Mouse (Mus musculus): ENCODE measurements around the gene Tmem246. TPM values are rescaled to one million over a fixed set of nuclear protein-coding genes. Genes with fewer than 3 reads are reported as not detected.
"Not testable (repeated sequence)": the region's sequence is repeated elsewhere in the genome, so short reads cannot be mapped to it uniquely, and the experiment has no call there.

Gene Tmem246
- polyA plus RNA-seq (2012; ENCODE audit: insufficient read depth, insufficient read length, missing spikeins) = 21.1 and 33.7 TPM in 2 replicates

DNA sequence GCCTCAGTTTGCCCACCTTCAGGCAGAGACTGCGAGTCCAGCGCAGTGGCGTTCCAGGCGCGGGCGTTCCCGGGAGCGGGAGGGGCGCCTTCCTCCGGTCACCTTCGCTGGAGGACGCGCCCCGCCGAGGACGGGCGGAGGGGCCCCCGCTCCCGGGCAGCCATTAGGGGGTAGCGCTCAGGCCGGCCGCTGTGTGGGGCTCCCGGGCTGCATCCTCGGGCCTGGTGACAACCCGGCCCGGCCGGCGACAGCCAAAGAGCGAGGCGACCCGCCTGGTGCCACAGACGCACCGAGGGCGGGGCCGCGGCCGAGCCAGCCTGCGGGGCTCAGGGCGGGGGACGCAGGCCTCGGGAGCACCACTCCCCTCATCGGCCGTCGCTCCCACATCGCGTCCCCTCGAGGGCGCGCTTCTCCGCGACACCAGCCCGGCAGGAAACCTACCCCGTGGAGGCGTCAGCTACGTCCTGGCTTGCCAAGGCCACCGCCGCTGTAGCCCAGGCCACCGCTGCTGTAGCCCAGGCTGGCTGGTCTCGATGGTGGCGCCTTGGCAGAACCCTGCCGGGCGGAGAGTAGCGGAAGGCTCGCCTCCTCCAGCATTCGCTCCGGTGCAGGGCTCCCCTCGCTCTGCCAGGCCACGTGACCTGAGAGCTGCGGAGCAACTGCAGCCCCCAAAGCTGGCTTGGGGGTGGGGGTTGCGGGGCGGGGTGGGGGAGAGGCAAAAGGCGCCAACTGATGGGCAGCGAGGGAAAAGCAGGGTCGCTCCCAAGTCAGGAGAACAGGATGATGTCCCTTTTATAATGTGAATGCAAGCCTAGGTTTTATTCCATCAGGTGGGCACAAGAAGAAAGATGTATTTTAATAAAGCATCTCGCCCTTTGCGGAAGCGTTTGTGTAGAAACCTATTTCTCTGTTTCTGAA is at the start of gene Tmem246:
TSS of gene Tmem246 (minus strand) at position 694 of the 918 bp plus-strand sequence.
- H3K4me3 ChIP-seq (ENCODE audit: insufficient read depth, low read depth, low read length) = peak within 1 kb of the TSS; percentile 96
- H3K27ac ChIP-seq (replicated peaks; ENCODE audit: low read depth, low read length) = peak within 1 kb of the TSS; percentile 71
- H3K4me1 ChIP-seq (ENCODE audit: control insufficient read depth, insufficient read depth, insufficient read length, low read length) = no peaks in the 10 kb centered on the region

DNA sequence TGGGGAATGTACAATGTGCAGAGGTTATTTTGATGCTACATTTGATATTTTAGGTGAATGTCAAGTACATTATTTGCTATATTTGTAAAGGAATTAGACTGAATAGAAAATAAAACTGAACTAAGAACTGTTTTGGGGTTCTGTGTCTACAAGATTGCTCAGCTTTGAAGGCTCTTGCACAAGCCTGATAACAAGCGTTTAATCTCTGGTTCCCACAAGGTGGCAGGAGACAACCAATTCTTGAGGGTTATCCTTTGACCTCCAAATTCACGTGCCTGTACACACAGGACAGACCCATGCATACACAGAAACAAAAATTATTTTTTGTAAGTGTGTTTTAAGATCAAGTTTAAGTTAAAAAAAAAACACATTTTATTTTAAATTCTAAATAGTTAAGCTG is 42.2 kb upstream of the Tmem246 start:
- Histone ChIP-seq H3K27ac (replicated peaks; ENCODE audit: low read depth, low read length) (no peak overlapping the region), H3K4me3 (ENCODE audit: insufficient read depth, low read depth, low read length) (no peak overlapping the region), H3K4me1 (ENCODE audit: control insufficient read depth, insufficient read depth, insufficient read length, low read length) (no peaks in the 10 kb centered on the region)

DNA sequence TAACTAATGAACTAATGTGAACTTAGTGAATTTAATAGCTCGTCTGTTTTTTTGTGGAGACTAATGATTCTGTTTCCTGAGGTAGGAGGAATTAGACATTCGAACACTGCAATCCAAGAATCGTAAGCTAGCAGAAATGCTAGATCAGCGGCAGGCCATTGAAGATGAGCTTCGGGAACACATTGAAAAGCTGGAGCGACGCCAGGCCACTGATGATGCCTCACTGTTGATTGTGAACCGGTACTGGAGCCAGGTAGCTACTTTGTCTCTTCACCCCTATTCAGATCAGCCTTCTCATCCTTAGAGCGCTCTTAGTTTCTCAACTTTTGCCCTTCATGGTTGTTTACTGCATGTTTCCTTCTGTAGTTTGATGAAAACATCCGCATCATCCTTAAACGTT is 40.1 kb upstream of the Tmem246 start:
- H3K27ac ChIP-seq (replicated peaks; ENCODE audit: low read depth, low read length) = no peak overlapping the region
- H3K4me1 ChIP-seq (ENCODE audit: control insufficient read depth, insufficient read depth, insufficient read length, low read length) = no peaks in the 10 kb centered on the region
- no peak overlapping the region for H3K4me3 ChIP-seq (ENCODE audit: insufficient read depth, low read depth, low read length)

DNA sequence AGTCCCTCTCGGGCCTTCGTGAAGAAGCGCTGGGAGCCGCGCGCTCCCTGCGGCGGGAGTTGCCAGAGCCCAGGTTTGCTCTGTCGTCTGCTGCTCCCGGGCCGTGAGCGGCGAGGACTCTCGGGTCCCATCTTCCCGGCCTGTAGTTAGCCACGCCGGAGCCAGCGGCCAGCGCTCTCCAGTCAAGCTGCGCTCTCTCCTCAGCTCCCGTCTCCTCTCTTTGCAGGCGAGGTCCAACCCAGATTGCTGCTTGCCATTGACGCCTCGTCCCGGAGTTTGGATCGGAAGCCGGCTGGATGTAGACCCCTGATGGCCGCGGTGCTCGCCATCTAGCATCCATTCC is 34.4 kb upstream of the Tmem246 start:
- Histone ChIP-seq H3K27ac (replicated peaks; ENCODE audit: low read depth, low read length) (peak overlapping the region; percentile 62), H3K4me3 (ENCODE audit: insufficient read depth, low read depth, low read length) (peak overlapping the region; percentile 87), H3K4me1 (ENCODE audit: control insufficient read depth, insufficient read depth, insufficient read length, low read length) (no peaks in the 10 kb centered on the region)

DNA sequence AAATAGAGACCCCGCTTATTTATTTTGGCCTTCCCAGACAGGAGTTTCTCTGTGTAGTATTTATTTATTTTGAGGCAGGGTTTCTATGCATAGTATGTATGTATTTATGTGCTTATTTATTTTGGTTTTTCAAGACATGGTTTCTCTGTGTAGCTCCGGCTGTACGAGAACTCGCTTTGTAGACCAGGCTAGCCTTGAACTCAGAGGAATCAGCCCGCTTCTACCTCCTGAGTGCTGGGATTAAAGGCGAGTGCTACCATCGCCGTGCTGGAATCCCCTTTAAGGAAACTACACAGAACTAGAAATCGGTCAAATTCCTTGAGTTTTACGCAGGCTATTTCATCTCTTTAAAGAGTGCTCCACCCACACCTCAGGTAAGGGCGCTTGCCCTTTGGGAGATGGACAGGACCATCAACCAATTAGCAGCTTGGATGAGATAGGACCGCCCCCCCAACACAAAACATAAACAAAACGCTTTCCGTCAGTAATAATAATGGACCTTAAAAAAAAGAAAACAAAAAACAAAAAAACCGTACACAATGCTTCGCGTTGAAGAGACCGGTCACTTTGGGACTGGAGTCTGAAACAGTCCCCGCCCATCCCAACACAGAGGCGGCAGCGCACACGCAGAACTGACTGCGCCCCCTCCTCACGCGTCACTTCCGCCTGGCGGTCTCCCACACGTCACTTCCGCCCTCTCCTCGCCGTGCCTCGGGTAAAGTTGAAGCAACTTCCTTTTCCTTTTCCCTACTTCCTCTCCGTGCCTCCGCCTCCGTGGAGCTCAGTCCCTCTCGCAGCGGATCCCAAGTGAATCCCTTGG is 33.9 kb upstream of the Tmem246 start, which contains the start of gene Rnf20:
TSS of gene Rnf20 (plus strand) at position 688 of the 820 bp plus-strand sequence.
- Histone ChIP-seq H3K4me1 (ENCODE audit: control insufficient read depth, insufficient read depth, insufficient read length, low read length) (no peaks in the 10 kb centered on the region), H3K27ac (replicated peaks; ENCODE audit: low read depth, low read length) (peak within 1 kb of the TSS; percentile 82), H3K4me3 (ENCODE audit: insufficient read depth, low read depth, low read length) (peak within 1 kb of the TSS; percentile 87)

DNA sequence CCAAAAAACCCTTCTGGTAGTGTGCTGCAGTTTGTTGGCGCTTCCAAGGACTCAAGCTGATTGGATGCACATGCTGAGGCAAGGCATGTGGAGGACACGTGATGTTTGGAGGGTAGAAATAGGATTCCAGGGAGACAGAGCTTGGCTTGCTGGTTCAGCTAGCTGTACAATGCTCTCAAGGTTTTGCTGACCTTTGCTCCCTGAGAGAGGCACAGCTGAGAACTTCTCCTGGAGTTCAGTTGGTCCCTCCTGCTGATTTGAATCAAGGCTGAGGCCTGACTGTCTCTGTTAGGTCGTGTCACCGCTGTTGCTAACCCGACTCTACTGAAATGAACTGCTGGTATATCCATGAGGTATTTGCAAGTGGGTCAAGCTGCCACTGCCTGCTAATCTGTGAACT is 31.3 kb upstream of the Tmem246 start:
- no peak overlapping the region for H3K27ac ChIP-seq (replicated peaks; ENCODE audit: low read depth, low read length)
- H3K4me1 ChIP-seq (ENCODE audit: control insufficient read depth, insufficient read depth, insufficient read length, low read length) = no peaks in the 10 kb centered on the region
- H3K4me3 ChIP-seq (ENCODE audit: insufficient read depth, low read depth, low read length) = no peak overlapping the region

DNA sequence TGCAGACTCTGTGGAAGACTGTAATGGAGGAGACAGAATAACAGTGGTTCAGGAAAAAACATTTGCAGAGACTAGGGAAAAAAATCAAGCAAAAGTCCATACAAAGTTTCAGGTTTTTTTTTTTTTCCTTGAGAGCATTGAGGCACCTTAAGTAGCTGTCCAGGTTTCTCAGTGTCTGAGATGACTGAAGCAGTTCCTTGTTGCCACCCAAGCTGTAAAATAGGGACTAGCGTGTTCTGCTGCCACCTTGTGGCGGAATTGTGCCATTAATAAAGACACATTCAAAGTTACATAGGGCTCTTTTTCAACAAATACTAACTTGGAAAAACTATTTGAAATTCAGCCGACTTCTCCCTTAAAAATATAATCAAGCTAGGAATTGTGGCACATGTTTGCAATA is 29.3 kb upstream of the Tmem246 start:
- Histone ChIP-seq H3K27ac (replicated peaks; ENCODE audit: low read depth, low read length) (no peak overlapping the region), H3K4me3 (ENCODE audit: insufficient read depth, low read depth, low read length) (no peak overlapping the region), H3K4me1 (ENCODE audit: control insufficient read depth, insufficient read depth, insufficient read length, low read length) (no peaks in the 10 kb centered on the region)

DNA sequence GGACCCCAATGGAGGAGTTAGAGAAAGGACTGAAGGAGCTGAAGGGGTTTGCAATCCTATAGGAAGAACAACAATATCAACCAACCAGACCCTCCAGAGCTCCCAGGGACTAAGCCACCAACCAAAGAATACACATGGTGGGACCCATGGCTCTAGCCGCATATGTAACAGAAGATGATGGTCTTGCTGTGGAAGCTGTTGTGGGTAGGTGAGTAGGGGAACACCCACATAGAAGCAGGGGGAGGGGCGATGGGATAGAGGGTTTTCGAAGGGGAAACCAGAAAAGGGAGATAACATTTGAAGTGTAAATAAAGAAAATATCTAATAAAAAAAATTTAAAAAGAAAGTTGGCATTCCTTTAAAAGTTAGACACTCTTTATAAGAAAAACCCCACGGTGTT is 27.3 kb upstream of the Tmem246 start:
- not testable (repeated sequence) for H3K4me1 ChIP-seq (ENCODE audit: control insufficient read depth, insufficient read depth, insufficient read length, low read length); H3K27ac ChIP-seq (replicated peaks; ENCODE audit: low read depth, low read length); H3K4me3 ChIP-seq (ENCODE audit: insufficient read depth, low read depth, low read length)

DNA sequence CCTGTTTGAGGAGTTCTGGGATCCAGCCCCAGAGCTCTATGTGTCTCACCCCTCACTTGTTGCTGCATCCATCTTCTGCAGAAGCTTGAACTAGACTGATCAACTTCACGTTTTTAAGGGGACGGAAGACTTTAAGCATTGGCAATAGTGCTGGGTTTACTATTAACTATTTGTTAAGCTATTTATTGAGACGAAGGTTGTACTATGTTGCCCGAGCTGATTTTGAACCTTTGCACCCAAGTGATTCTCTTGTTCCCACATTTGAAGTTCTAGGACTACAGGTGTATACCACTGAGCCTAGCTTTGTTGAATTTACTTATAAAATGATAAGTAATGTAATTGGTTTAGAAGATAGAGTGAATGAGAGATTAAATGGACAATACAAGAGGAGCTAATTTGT is 26.2 kb upstream of the Tmem246 start:
- Histone ChIP-seq H3K4me3 (ENCODE audit: insufficient read depth, low read depth, low read length) (no peak overlapping the region), H3K27ac (replicated peaks; ENCODE audit: low read depth, low read length) (no peak overlapping the region), H3K4me1 (ENCODE audit: control insufficient read depth, insufficient read depth, insufficient read length, low read length) (no peaks in the 10 kb centered on the region)

DNA sequence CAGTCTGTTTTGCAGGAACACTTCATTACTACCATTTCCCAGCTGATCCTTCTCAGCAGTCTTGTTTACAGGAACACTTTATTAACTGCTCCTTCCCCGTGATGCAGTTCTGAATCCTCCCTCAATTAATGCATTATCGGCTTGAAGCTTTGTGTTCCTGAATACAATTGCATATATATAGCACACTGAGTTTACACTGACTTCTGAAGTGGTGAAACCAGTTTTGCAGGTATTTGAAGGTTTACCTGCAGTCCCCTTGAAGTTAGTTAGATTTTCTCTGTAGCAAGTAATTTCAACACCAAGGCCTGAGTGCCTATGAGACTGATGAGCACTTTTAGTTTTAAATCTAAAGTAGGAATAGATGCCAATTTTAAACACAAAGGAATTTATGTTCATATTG is 24.6 kb upstream of the Tmem246 start:
- no peak overlapping the region for H3K27ac ChIP-seq (replicated peaks; ENCODE audit: low read depth, low read length)
- H3K4me1 ChIP-seq (ENCODE audit: control insufficient read depth, insufficient read depth, insufficient read length, low read length) = no peaks in the 10 kb centered on the region
- no peak overlapping the region for H3K4me3 ChIP-seq (ENCODE audit: insufficient read depth, low read depth, low read length)

DNA sequence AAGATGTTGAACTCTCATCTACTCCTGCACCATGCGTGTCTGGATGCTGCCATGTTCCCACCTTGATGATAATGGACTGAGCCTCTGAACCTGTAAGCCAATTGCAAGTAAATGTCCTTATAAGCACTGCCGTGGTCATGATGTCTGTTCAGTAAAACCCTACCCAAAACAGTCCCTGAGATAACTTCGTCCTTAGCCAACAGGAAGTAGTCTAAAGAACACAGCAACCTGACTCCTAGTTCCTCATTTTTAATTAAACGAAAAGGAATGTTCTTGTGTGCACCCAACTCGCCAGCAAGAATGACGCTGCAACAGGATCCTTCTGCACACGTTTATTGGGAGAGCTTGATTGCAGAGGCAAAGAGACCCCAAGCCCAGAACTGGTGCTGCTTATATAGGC is 22.2 kb upstream of the Tmem246 start:
- H3K4me1 ChIP-seq (ENCODE audit: control insufficient read depth, insufficient read depth, insufficient read length, low read length); H3K27ac ChIP-seq (replicated peaks; ENCODE audit: low read depth, low read length); H3K4me3 ChIP-seq (ENCODE audit: insufficient read depth, low read depth, low read length): not testable (repeated sequence)

DNA sequence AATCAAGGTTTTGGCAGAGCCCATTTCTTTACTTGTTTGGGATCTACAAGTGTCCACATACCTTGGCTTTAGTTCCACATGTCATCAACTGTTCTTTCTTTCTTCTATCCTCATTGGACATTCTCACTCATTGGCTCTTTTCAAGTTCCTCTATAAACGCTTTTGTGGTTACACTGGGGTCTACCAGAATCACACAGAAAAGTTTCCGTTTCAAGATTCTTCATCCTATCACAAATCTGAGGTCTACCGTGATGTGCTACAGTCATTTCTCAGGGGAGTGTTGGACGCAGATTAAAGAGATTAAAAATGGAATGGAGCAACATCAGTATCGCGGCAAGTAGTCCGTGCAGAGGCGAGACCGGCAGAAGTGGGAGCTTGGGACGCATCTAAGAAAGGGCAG is 19.2 kb upstream of the Tmem246 start:
- Histone ChIP-seq H3K4me3 (ENCODE audit: insufficient read depth, low read depth, low read length) (no peak overlapping the region), H3K4me1 (ENCODE audit: control insufficient read depth, insufficient read depth, insufficient read length, low read length) (no peaks in the 10 kb centered on the region), H3K27ac (replicated peaks; ENCODE audit: low read depth, low read length) (no peak overlapping the region)

DNA sequence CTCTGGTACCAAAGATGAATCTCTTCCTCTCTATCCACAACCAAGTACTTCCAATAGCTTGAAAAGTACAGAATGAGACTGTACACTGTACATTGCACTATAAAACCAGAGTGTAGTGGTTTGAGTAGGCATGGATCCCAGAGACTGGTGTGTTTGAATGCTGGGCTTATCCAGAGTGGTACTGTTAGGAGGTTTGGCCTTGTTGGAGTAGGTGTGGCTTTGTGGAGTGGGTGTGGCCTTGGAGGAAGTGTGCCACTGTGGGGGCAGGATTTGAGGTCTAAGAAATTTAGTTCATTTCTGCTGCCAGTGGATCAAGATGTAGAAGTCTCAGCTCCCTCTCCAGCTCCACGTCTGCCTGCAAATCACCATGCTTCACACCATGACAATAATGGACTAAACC is 7.8 kb upstream of the Tmem246 start:
- no peak overlapping the region for H3K27ac ChIP-seq (replicated peaks; ENCODE audit: low read depth, low read length)
- H3K4me3 ChIP-seq (ENCODE audit: insufficient read depth, low read depth, low read length) = no peak overlapping the region
- no peaks in the 10 kb centered on the region for H3K4me1 ChIP-seq (ENCODE audit: control insufficient read depth, insufficient read depth, insufficient read length, low read length)

DNA sequence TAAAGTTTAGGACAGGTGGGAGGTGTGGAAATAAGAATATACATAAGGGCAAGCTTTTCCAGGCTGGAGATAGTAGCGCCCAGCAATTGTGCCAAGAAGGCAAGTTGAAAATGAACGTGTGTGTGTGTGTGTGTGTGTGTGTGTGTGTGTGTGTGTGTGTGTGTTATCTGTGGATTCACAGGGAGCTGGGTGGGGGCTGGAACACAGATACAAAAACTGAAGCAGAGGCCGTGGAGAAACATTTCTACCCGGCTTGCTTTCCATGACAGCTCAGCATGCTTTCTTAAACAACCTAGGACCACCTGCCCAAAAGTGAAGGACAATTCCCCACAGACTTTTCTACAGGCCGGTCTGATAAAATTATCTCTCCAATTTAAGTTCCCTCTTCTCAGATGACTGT is 6.9 kb upstream of the Tmem246 start:
- Histone ChIP-seq H3K4me3 (ENCODE audit: insufficient read depth, low read depth, low read length) (no peak overlapping the region), H3K4me1 (ENCODE audit: control insufficient read depth, insufficient read depth, insufficient read length, low read length) (no peaks in the 10 kb centered on the region), H3K27ac (replicated peaks; ENCODE audit: low read depth, low read length) (no peak overlapping the region)

DNA sequence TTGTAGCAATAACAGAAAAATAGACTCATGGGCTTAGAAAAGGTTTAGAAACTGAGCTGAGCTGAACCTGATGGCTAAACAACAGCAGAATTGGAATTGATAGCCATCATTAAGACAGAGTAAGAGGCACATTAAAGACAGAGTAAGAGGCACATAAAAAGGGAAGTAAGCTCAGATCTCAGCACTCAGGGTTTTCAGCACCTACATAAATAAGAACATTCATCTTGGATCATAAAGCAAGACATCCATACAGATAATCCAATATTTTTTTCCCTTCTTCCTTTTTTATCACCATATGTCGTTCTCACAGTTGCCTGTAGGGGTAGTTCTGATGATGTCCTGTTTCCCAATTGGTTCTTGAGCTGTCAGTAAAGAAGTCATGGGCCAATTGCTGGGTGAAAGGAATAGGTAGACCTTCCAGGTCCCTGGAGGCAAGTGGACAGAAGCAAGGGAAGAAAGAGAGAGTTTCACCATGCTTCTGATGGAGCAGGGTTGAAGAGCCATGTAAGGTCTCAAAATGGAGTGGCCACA is 6.4 kb upstream of the Tmem246 start:
- H3K4me1 ChIP-seq (ENCODE audit: control insufficient read depth, insufficient read depth, insufficient read length, low read length) = no peaks in the 10 kb centered on the region
- H3K27ac ChIP-seq (replicated peaks; ENCODE audit: low read depth, low read length) = no peak overlapping the region
- H3K4me3 ChIP-seq (ENCODE audit: insufficient read depth, low read depth, low read length) = no peak overlapping the region
